Mouse (Mus musculus): ENCODE results near the gene Pvalb. TPM values are rescaled to one million over a fixed set of nuclear protein-coding genes. Genes with fewer than 3 reads are reported as not detected.
A peak's percentile ranks its signal among the peaks of the same experiment; 100 is the strongest.

Gene Pvalb
- 1.1 and 1.4 TPM in 2 replicates for polyA plus RNA-seq (2015; fragmentation: Nextera tagmentation; extraction: Ambion mirVana)

- no peak for DNase-seq (ENCODE audit: low spot score)
Measured at GRCm38 (mm10) chr15:78206312-78206711, at the start of gene Pvalb. Gene Pvalb (minus strand): TSS chr15:78206400.

- no peak for DNase-seq (ENCODE audit: low spot score)
Measured at GRCm38 (mm10) chr15:78254751-78255150, 48.6 kb upstream of the Pvalb start.

GRCm38 (mm10) chr15:78248410-78248809 is 42.2 kb upstream of the Pvalb start:
- peak; percentile 31 for DNase-seq (ENCODE audit: low spot score)

GRCm38 (mm10) chr15:78247659-78248058 is 41.5 kb upstream of the Pvalb start:
- DNase-seq (ENCODE audit: low spot score): no peak

GRCm38 (mm10) chr15:78246143-78247116 is 40.2 kb upstream of the Pvalb start:
- DNase-seq (ENCODE audit: low spot score): no peak

- peak; percentile 21 for DNase-seq (ENCODE audit: low spot score)
Measured at GRCm38 (mm10) chr15:78244695-78245492, 38.7 kb upstream of the Pvalb start, which contains the start of gene Ncf4. Gene Ncf4 (plus strand): TSS chr15:78244801.

GRCm38 (mm10) chr15:78243774-78244173 is 37.6 kb upstream of the Pvalb start:
- DNase-seq (ENCODE audit: low spot score): no peak

- no peak for DNase-seq (ENCODE audit: low spot score)
Measured at GRCm38 (mm10) chr15:78243061-78243460, 36.9 kb upstream of the Pvalb start.

- no peak for DNase-seq (ENCODE audit: low spot score)
Measured at GRCm38 (mm10) chr15:78241335-78241734, 35.1 kb upstream of the Pvalb start.

- DNase-seq (ENCODE audit: low spot score): no peak
Measured at GRCm38 (mm10) chr15:78239956-78240617, 33.9 kb upstream of the Pvalb start.

GRCm38 (mm10) chr15:78239453-78239852 is 33.3 kb upstream of the Pvalb start:
- peak; percentile 87 for DNase-seq (ENCODE audit: low spot score)

- no peak for DNase-seq (ENCODE audit: low spot score)
Measured at GRCm38 (mm10) chr15:78234823-78235509, 28.8 kb upstream of the Pvalb start.

GRCm38 (mm10) chr15:78231346-78232331 is 25.4 kb upstream of the Pvalb start:
- no peak for DNase-seq (ENCODE audit: low spot score)

GRCm38 (mm10) chr15:78227816-78228215 is 21.6 kb upstream of the Pvalb start:
- no peak for DNase-seq (ENCODE audit: low spot score)

- DNase-seq (ENCODE audit: low spot score): no peak
Measured at GRCm38 (mm10) chr15:78215269-78215668, 9.1 kb upstream of the Pvalb start.

- no peak for DNase-seq (ENCODE audit: low spot score)
Measured at GRCm38 (mm10) chr15:78211367-78211766, 5.2 kb upstream of the Pvalb start.

GRCm38 (mm10) chr15:78210203-78210602 is 4.0 kb upstream of the Pvalb start:
- DNase-seq (ENCODE audit: low spot score): no peak

- no peak for DNase-seq (ENCODE audit: low spot score)
Measured at GRCm38 (mm10) chr15:78205192-78205591, 1.0 kb downstream of the Pvalb start.

- no peak for DNase-seq (ENCODE audit: low spot score)
Measured at GRCm38 (mm10) chr15:78204053-78204847, 1.9 kb downstream of the Pvalb start.

Data from thymus, postnatal 0 days (tissue).